ENCODE assay signal across 8 mouse cellular contexts in the genomic region with DNA sequence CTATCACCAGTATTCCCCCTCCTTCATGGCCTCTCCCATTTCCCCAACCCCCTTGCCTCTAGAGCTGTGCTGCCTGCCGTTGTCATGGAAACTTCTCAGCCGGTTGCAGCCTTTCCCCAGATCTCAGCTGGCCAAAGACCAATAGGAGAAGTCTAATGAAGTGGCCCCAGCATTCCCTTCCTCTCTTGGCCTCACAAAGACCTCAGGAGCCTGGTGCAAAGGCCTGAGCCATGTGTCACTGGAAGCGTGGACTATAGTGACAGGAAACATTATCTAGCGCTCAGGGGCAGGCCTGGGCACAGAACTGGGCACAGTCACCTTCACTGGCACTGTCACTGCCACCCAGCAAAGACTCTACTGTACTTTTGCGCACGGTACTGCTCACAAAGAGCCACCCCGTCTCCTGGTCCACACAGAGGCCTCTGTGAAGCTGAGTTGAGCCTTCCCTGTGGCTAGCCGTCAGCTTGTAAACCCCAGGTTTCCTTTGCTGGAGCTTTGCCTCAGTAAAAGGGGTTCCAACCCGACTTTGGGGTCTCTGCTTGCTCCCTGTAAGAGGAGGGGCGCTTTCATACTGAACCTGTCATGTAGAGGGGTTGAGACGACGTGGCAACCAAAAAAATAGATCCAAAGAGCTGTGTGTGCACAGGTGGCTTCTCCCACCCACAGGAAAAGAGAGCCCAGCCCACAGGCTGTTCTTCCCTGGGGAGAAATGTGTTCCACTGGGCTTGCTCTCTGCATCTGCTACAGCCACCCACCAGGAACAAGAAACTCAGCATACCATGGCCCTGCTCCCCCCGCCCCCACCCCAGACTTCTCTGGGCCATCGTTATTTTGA.
DNase-seq lines count a peak whose midpoint lies in the region; ATAC-seq lines count a peak whose summit lies in the region.

No protein-coding gene starts in this region.

- peaks cover 37% of the 10 kb centered on the region for H3K4me1 ChIP-seq in hindbrain, embryonic 13.5 days (replicated peaks)
- peaks cover 37% of the 10 kb centered on the region for H3K4me1 ChIP-seq in limb, embryonic 12.5 days (replicated peaks)

- H3K9ac ChIP-seq in hindbrain, embryonic 13.5 days = no peak overlapping the region
- no peak overlapping the region for H3K9ac ChIP-seq in limb, embryonic 12.5 days (replicated peaks)

- H3K4me2 ChIP-seq in hindbrain, embryonic 13.5 days = no peak overlapping the region
- H3K4me2 ChIP-seq in limb, embryonic 12.5 days = peak overlapping the region; percentile 4; the same call in 1 of the 2 replicates

- ATAC-seq in hindbrain, embryonic 13.5 days (ENCODE audit: low FRiP score) = peak; percentile 92
- peak; percentile 70; the same call in 1 of the 2 replicates for ATAC-seq in limb, embryonic 12.5 days (ENCODE audit: insufficient number of reproducible peaks, insufficient read depth, low FRiP score, low TSS enrichment, low read depth)
- no peak for ATAC-seq in CD4-positive, CD25-positive, alpha-beta regulatory T cell, adult 4 months

- no peaks in the 10 kb centered on the region for H3K27me3 ChIP-seq in hindbrain, embryonic 13.5 days
- no peaks in the 10 kb centered on the region; the same call in 1 of the 2 replicates for H3K27me3 ChIP-seq in limb, embryonic 12.5 days

- H3K4me3 ChIP-seq in hindbrain, embryonic 13.5 days = no peak overlapping the region
- no peak overlapping the region for H3K4me3 ChIP-seq in limb, embryonic 12.5 days (replicated peaks)

- H3K9me3 ChIP-seq in hindbrain, embryonic 13.5 days = no peaks in the 10 kb centered on the region
- H3K9me3 ChIP-seq in limb, embryonic 12.5 days = no peaks in the 10 kb centered on the region

- no peaks in the 10 kb centered on the region for H3K36me3 ChIP-seq in hindbrain, embryonic 13.5 days
- no peaks in the 10 kb centered on the region for H3K36me3 ChIP-seq in limb, embryonic 12.5 days

- WGBS in hindbrain, embryonic 13.5 days = 40% methylated on average over 14 of the region's 14 CpGs
- 43% methylated on average over 14 of the region's 14 CpGs for WGBS in limb, embryonic 12.5 days

- peak; percentile 9 for DNase-seq in MN1 (ENCODE audit: low spot score)
- DNase-seq in embryo, embryonic 10 days (ENCODE audit: low spot score) = peak; percentile 85
- peak; percentile 66 for DNase-seq in right cerebral cortex, postnatal 25 days
- no peak for DNase-seq in urinary bladder, postnatal 10 days (ENCODE audit: low spot score)
- no peak for DNase-seq in urinary bladder, postnatal 36 days (ENCODE audit: low spot score in 2 of 2)

- peak overlapping the region; percentile 89 for H3K27ac ChIP-seq in hindbrain, embryonic 13.5 days
- H3K27ac ChIP-seq in limb, embryonic 12.5 days = peak overlapping the region; percentile 88

Comparison
In these comparisons a context has a peak if more than half of its experiments do, and no peak if none do; other contexts are left out.
1. DNase-seq: peak in MN1 (single experiment), embryo, embryonic 10 days (single experiment) and right cerebral cortex, postnatal 25 days (single experiment); none in urinary bladder, postnatal 10 days (single experiment) and urinary bladder, postnatal 36 days (0 of 2).